Mouse (Mus musculus) MEL (cell line): ENCODE results near the gene Ttc9b. TPM values are rescaled to one million over a fixed set of nuclear protein-coding genes. Genes with fewer than 3 reads are reported as not detected.

Experiments
- DNase-seq: peaks from one replicate; pipeline ENCODE4 v3.0.0; 2011; ENCODE audit warnings: low read depth, low spot score
- H3K27ac ChIP-seq: 2 replicates; pipeline ENCODE4 v1.5.1; 2012; ENCODE audit warnings: low read depth, mild to moderate bottlenecking, control low read depth, low read length, moderate library complexity; ENCODE audit not compliant: control insufficient read depth
- H3K27me3 ChIP-seq, 2 experiments: fragments of 150-350 bp in 1 of 2; sonication (generic) in 1 of 2; 2 replicates each; pipeline ENCODE4 v1.6.1; 2012; ENCODE audit warnings: low read length in 2 of 2, mild to moderate bottlenecking in 2 of 2, improper control_type of control experiment in 1 of 2, moderate library complexity in 1 of 2; ENCODE audit not compliant: insufficient read depth in 2 of 2, control insufficient read depth in 1 of 2
- H3K36me3 ChIP-seq, 2 experiments: 2 replicates each; pipeline ENCODE4 v1.6.1; 2012 to 2014; ENCODE audit warnings: low read length in 2 of 2, improper control_type of control experiment in 1 of 2, inconsistent platforms in 1 of 2, mild to moderate bottlenecking in 1 of 2; ENCODE audit not compliant: insufficient read depth in 2 of 2, control insufficient read depth in 1 of 2
- H3K4me1 ChIP-seq, 2 experiments: fragments of 150-350 bp in 1 of 2; sonication (generic) in 1 of 2; 2 replicates each; pipeline ENCODE4 v1.6.1; 2012; ENCODE audit warnings: low read length in 2 of 2, improper control_type of control experiment in 1 of 2, mild to moderate bottlenecking in 1 of 2; ENCODE audit not compliant: insufficient read depth in 2 of 2, control insufficient read depth in 1 of 2
- H3K4me3 ChIP-seq, 2 experiments: fragments of 150-350 bp in 1 of 2; sonication (generic) in 1 of 2; 2 replicates each; pipeline ENCODE4 v1.5.1; 2012; ENCODE audit warnings: low read depth in 2 of 2, low read length in 2 of 2, mild to moderate bottlenecking in 2 of 2, moderate library complexity in 2 of 2, control low read depth in 1 of 2, improper control_type of control experiment in 1 of 2; ENCODE audit not compliant: control insufficient read depth in 1 of 2, insufficient read depth in 1 of 2
- H3K79me2 ChIP-seq: 2 replicates; pipeline ENCODE4 v1.6.1; 2012; ENCODE audit warnings: mild to moderate bottlenecking, low read length, moderate library complexity; ENCODE audit not compliant: control insufficient read depth, poor library complexity, insufficient read depth
- H3K9ac ChIP-seq: 2 replicates; pipeline ENCODE4 v1.6.1; 2012; ENCODE audit warnings: low read depth, mild to moderate bottlenecking, control low read depth, low read length, moderate library complexity; ENCODE audit not compliant: control insufficient read depth, poor library complexity, severe bottlenecking
- H3K9me3 ChIP-seq: fragments of 150-350 bp; sonication (generic); replicated peaks from 2 replicates; pipeline ENCODE4 v1.6.1; 2012; ENCODE audit warnings: mild to moderate bottlenecking, low read length, improper control_type of control experiment, moderate library complexity; ENCODE audit not compliant: insufficient read depth
- CHD2 ChIP-seq: IDR thresholded peaks from 2 replicates; pipeline ENCODE4 v1.6.1; 2011; ENCODE audit warnings: low read length, improper control_type of control experiment
- GATA1 ChIP-seq: IDR thresholded peaks from 2 replicates; pipeline ENCODE4 v1.6.1; 2011; ENCODE audit warnings: low read depth, low read length, improper control_type of control experiment
- MAX ChIP-seq: IDR thresholded peaks from 2 replicates; pipeline ENCODE4 v1.6.1; 2011; ENCODE audit warnings: low read length, improper control_type of control experiment
- MAZ ChIP-seq: IDR thresholded peaks from 2 replicates; pipeline ENCODE4 v1.6.1; 2012; ENCODE audit warnings: low read depth, mild to moderate bottlenecking, inconsistent platforms, low read length, improper control_type of control experiment
- MXI1 ChIP-seq: IDR thresholded peaks from 2 replicates; pipeline ENCODE4 v1.6.1; 2011; ENCODE audit warnings: mild to moderate bottlenecking, low read depth, low read length, improper control_type of control experiment
- MYB ChIP-seq: IDR thresholded peaks from 2 replicates; pipeline ENCODE4 v1.6.1; 2011; ENCODE audit warnings: mild to moderate bottlenecking, low read depth, low read length, improper control_type of control experiment
- RAD21 ChIP-seq: IDR thresholded peaks from 2 replicates; pipeline ENCODE4 v1.6.1; 2011; ENCODE audit warnings: mild to moderate bottlenecking, low read depth, low read length, improper control_type of control experiment
- TCF12 ChIP-seq: IDR thresholded peaks from 2 replicates; pipeline ENCODE4 v1.6.1; 2014; ENCODE audit warnings: low read depth, mild to moderate bottlenecking, inconsistent platforms, low read length, improper control_type of control experiment, moderate library complexity
- ZC3H11A ChIP-seq: IDR thresholded peaks from 2 replicates; pipeline ENCODE4 v1.6.1; 2012; ENCODE audit warnings: low read depth, mild to moderate bottlenecking, inconsistent platforms, low read length, improper control_type of control experiment
- ZKSCAN1 ChIP-seq: IDR thresholded peaks from 2 replicates; pipeline ENCODE4 v1.6.1; 2012; ENCODE audit warnings: low read depth, mild to moderate bottlenecking, inconsistent platforms, low read length, improper control_type of control experiment, moderate library complexity
- polyA plus RNA-seq, 2 experiments: library from polyadenylated mRNA; stranded (reverse) in 1 of 2; unstranded in 1 of 2; fragments of >175 nt in 1 of 2; fragments of >200 nt in 1 of 2; gene quantifications; 2 replicates each; pipeline versions ENCODE4 v1.2.1 to v1.2.4; 2012; ENCODE audit warnings: low replicate concordance in 2 of 2, low read depth in 1 of 2; ENCODE audit not compliant: insufficient read length in 2 of 2, insufficient read depth in 1 of 2, missing spikeins in 1 of 2
- total RNA-seq: library from RNA; depleted of rRNA; stranded (reverse); fragments of 300-350 nt; gene quantifications from 2 replicates; pipeline ENCODE4 v1.2.3, GENCODE M21; 2012

Ttc9b gene
- total and polyA plus RNA-seq, 3 experiments, result 0.19 TPM; not detected in 1

DNA sequence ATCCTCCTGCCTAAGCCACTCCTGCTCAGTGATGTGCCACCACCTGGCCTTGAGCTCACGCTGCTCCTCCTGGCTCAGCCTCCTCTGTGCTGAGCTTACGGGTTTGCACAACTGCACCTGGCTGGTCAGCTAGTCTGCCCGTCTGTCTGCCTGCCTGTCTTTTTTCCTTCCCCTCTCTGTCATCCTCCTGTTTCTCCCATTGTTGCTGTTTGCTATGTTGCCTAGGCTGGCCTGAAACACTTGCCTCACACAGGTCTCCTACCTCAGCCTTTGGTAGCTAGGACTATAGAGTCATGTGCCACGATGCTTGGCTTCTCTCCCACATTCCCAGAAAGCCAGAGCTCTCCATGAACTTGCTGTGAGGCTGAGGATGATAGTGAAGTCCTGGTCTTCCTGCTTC is 40.8 kb upstream of the Ttc9b start:
- H3K27me3 ChIP-seq, result no peaks in the 10 kb centered on the region
- no peaks in the 10 kb centered on the region for H3K9me3 ChIP-seq
- H3K4me1 ChIP-seq, result no peaks in the 10 kb centered on the region
- no peak overlapping the region for H3K9ac ChIP-seq
- no peak for DNase-seq
- no peaks in the 10 kb centered on the region for H3K79me2 ChIP-seq
- H3K36me3 ChIP-seq, result peaks cover 0 to 12% of the 10 kb centered on the region in 2 experiments; a peak in 2 of 4 replicates
- no peak for TF ChIP-seq RAD21
- H3K27ac ChIP-seq, result no peak overlapping the region
- H3K4me3 ChIP-seq, result no peak overlapping the region

DNA sequence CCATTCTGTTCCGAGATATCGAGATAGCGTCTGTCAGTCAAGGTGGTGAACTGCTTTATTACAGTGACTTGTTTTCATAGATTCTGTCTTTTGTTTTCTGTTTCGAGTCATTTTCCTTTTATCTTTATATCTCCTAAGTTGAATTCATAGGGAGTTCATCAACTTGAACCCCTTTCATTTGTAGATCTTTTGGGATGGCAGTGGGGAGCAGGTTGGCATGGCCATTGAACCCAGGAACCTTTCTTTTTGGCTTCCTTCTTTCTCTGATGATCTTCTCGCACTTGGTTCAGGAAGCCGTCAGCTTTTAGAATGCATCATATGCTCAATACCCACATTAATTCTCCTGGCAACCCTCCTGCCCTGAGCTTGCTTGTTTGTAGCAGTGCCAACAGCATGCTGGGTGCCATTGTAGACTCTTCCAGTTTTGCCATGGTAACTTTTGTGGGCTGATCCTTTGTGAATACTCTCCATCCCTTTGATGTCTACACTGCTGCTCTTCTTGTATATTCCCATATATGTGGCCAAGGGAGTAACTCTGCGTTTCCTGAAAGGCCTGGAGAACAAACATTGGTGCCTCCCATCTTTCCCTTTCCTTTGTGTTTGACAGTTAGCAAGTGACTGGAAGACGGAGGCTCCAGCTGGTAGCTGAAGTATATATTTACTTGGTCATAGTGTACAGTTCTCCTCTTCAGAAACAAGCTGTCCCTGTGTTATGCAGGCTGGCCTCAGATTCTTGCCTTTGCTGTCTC is 39.8 kb upstream of the Ttc9b start:
- TF ChIP-seq MAX (no peak), ZC3H11A (no peak), CHD2 (no peak), GATA1 (no peak), MAZ (no peak)
- TF ChIP-seq, all 39 proteins: peak for 0
- Histone ChIP-seq H3K27ac (no peak overlapping the region), H3K79me2 (no peaks in the 10 kb centered on the region), H3K36me3 (peaks cover 0 to 13% of the 10 kb centered on the region in 2 experiments; a peak in 2 of 4 replicates), H3K9me3 (no peaks in the 10 kb centered on the region), H3K27me3 (no peaks in the 10 kb centered on the region), H3K4me3 (no peak overlapping the region), H3K4me1 (no peaks in the 10 kb centered on the region), H3K9ac (no peak overlapping the region)
- no peak for DNase-seq

DNA sequence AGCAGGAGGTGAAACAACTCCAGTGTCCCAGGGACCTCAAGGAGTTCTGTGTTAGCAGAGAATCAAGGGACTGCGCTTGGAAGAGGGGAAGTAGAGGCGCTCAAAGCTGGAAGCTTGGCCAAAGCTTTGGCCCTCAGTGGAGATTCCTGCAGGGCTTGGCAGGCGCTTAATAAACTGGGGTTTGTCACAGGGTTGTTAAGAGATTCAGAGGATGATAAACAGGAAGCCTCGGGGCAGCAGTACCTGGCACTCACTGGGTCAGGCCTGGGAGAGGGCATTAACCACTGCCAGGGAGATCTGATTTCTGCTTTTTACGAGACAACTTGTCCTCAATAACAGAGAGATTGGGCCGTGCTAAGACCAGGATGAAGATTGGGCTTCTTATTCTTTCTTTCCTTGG is 32.7 kb upstream of the Ttc9b start:
- Histone ChIP-seq H3K4me1 (no peaks in the 10 kb centered on the region), H3K27me3 (no peaks in the 10 kb centered on the region), H3K9me3 (no peaks in the 10 kb centered on the region), H3K36me3 (peaks cover 0 to 8% of the 10 kb centered on the region in 2 experiments; a peak in 2 of 4 replicates), H3K27ac (no peak overlapping the region), H3K79me2 (no peaks in the 10 kb centered on the region), H3K4me3 (no peak overlapping the region), H3K9ac (no peak overlapping the region)
- TF ChIP-seq MAZ (no peak), ZKSCAN1 (no peak), TCF12 (no peak), MXI1 (no peak), MYB (no peak), GATA1 (no peak)
- DNase-seq, result no peak
